Mouse (Mus musculus): Measurements from ENCODE around the gene Tmem86b. TPM values are rescaled to one million over a fixed set of nuclear protein-coding genes. Genes with fewer than 3 reads are reported as not detected.
"Not testable (repeated sequence)": the region's sequence is repeated elsewhere in the genome, so short reads cannot be mapped to it uniquely, and the experiment has no call there.

Gene Tmem86b
- polyA plus RNA-seq, 1 experiment from 2014 or later: 1.2 TPM

DNA sequence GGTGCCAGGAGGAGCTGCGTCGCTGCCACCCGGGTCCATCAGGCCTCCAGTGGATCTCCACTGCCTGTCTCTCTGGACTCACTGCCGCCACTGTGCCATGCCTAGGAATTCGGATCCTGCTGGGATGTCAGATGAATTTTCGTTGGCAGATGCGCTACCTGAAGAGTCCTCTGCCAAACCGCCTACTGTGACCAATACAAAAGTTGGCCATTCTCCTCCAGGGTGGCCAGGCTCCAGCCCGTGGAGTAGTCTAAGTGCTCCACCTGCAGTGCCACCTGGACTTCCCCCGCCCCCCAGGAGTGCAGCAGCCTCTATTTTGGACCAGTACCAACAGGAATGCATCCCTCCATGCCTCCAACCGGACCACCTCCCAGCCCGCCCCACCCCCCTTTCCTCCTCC is 19.7 kb downstream of the Tmem86b start:
- Histone ChIP-seq H3K36me3 (ENCODE audit: insufficient read depth, low read length) (no peaks in the 10 kb centered on the region), H3K27me3 (ENCODE audit: insufficient read depth, low read length) (no peaks in the 10 kb centered on the region), H3K9me3 (ENCODE audit: low read length) (no peaks in the 10 kb centered on the region), H3K4me3 (ENCODE audit: low read length) (no peak overlapping the region), H3K9ac (replicated peaks; ENCODE audit: low read length) (no peak overlapping the region), H3K27ac (ENCODE audit: low read length) (no peak overlapping the region), H3K4me2 (replicated peaks; ENCODE audit: low read depth, low read length) (no peak overlapping the region), H3K4me1 (ENCODE audit: insufficient read depth, low read length) (no peaks in the 10 kb centered on the region)
- no peak for ATAC-seq (ENCODE audit: low FRiP score, low TSS enrichment)
- 82% methylated on average over 12 of the region's 12 CpGs for WGBS

GRCm38 (mm10) chr7:4608002-4608401 is 23.2 kb downstream of the Tmem86b start:
- Histone ChIP-seq H3K4me3 (ENCODE audit: low read length) (no peak overlapping the region), H3K36me3 (ENCODE audit: insufficient read depth, low read length) (no peaks in the 10 kb centered on the region), H3K27me3 (ENCODE audit: insufficient read depth, low read length) (no peaks in the 10 kb centered on the region), H3K4me1 (ENCODE audit: insufficient read depth, low read length) (no peaks in the 10 kb centered on the region), H3K4me2 (replicated peaks; ENCODE audit: low read depth, low read length) (no peak overlapping the region), H3K9ac (replicated peaks; ENCODE audit: low read length) (no peak overlapping the region), H3K27ac (ENCODE audit: low read length) (no peak overlapping the region), H3K9me3 (ENCODE audit: low read length) (no peaks in the 10 kb centered on the region)
- ATAC-seq (ENCODE audit: low FRiP score, low TSS enrichment): no peak
- WGBS: 58% methylated on average over 5 of the region's 5 CpGs

DNA sequence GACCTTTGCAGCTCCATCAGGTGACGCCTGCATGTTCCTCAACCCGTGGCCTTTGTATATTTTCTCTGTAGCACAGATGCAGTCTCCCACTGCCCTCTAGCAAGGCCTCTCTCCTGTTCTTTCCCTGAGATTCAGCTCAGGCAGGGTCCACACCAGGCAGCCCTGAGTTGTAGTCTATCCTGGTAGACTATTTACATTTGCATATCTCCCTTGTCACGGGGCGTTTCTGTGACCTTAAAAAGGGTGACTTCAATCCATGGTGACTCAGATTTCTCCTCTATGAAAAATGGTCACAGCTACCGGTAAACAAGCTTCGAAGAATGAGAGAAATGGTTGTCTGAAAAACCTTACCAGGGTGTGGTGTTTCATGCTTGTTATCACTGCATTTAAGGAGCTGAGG is 27.3 kb downstream of the Tmem86b start, which contains the start of gene Ptprh:
Ptprh (minus strand) TSS at position 169 of the 400 bp plus-strand sequence.
- WGBS: 77% methylated on average over 6 of the region's 6 CpGs
- H3K27me3 ChIP-seq (ENCODE audit: insufficient read depth, low read length): no peaks in the 10 kb centered on the region
- H3K9me3 ChIP-seq (ENCODE audit: low read length): no peaks in the 10 kb centered on the region
- H3K4me2 ChIP-seq (replicated peaks; ENCODE audit: low read depth, low read length): no peak within 1 kb of the TSS
- H3K27ac ChIP-seq (ENCODE audit: low read length): no peak within 1 kb of the TSS
- H3K9ac ChIP-seq (replicated peaks; ENCODE audit: low read length): no peak within 1 kb of the TSS
- H3K36me3 ChIP-seq (ENCODE audit: insufficient read depth, low read length): no peaks in the 10 kb centered on the region
- no peak within 1 kb of the TSS for H3K4me3 ChIP-seq (ENCODE audit: low read length)
- ATAC-seq (ENCODE audit: low FRiP score, low TSS enrichment): no peak
- H3K4me1 ChIP-seq (ENCODE audit: insufficient read depth, low read length): no peaks in the 10 kb centered on the region

- H3K27ac ChIP-seq (ENCODE audit: low read length): no peak overlapping the region
Measured at GRCm38 (mm10) chr7:4602969-4603368, 28.3 kb downstream of the Tmem86b start.

DNA sequence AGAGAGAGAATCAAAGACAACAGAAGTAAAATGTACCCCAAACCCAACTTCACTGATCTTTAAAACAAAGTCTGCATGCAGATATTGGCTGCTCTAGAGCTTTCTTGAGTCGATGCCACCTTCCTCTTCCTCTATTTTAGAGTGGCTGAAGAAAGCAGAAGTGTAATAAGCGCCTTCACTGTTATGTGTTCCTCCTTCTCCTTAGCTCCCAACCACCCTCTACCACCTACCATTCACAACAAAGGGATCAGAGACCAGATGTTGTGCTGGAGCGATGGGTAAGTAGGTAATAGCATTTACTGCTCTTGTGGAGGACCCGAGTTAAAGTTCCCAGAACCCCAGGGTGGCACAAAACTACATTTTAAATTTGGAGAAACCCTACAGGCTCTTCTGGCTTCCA is 34.2 kb downstream of the Tmem86b start:
- WGBS: 72% methylated on average over 4 of the region's 4 CpGs
- H3K4me1 ChIP-seq (ENCODE audit: insufficient read depth, low read length); H3K27me3 ChIP-seq (ENCODE audit: insufficient read depth, low read length); H3K4me2 ChIP-seq (replicated peaks; ENCODE audit: low read depth, low read length); H3K27ac ChIP-seq (ENCODE audit: low read length); H3K36me3 ChIP-seq (ENCODE audit: insufficient read depth, low read length); H3K9me3 ChIP-seq (ENCODE audit: low read length); ATAC-seq (ENCODE audit: low FRiP score, low TSS enrichment); H3K9ac ChIP-seq (replicated peaks; ENCODE audit: low read length); H3K4me3 ChIP-seq (ENCODE audit: low read length): not testable (repeated sequence)

More at GRCm38 (mm10) chr7:4602969-4603368, 28.3 kb downstream of the Tmem86b start:
- Histone ChIP-seq H3K4me3 (ENCODE audit: low read length) (no peak overlapping the region), H3K27me3 (ENCODE audit: insufficient read depth, low read length) (no peaks in the 10 kb centered on the region), H3K9ac (replicated peaks; ENCODE audit: low read length) (no peak overlapping the region), H3K4me2 (replicated peaks; ENCODE audit: low read depth, low read length) (no peak overlapping the region), H3K36me3 (ENCODE audit: insufficient read depth, low read length) (no peaks in the 10 kb centered on the region), H3K4me1 (ENCODE audit: insufficient read depth, low read length) (no peaks in the 10 kb centered on the region), H3K9me3 (ENCODE audit: low read length) (no peaks in the 10 kb centered on the region)
- WGBS: 79% methylated on average over 6 of the region's 6 CpGs
- no peak for ATAC-seq (ENCODE audit: low FRiP score, low TSS enrichment)

DNA sequence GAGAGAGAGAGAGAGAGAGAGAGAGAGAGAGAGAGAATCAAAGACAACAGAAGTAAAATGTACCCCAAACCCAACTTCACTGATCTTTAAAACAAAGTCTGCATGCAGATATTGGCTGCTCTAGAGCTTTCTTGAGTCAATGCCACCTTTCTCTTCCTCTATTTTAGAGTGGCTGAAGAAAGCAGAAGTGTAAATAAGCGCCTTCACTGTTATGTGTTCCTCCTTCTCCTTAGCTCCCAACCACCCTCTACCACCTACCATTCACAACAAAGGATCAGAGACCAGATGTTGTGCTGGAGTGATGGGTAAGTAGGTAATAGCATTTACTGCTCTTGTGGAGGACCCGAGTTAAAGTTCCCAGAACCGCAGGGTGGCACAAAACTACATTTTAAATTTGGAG is 49.7 kb downstream of the Tmem86b start:
- H3K27me3 ChIP-seq (ENCODE audit: insufficient read depth, low read length); H3K9ac ChIP-seq (replicated peaks; ENCODE audit: low read length); H3K4me3 ChIP-seq (ENCODE audit: low read length); H3K4me1 ChIP-seq (ENCODE audit: insufficient read depth, low read length); H3K9me3 ChIP-seq (ENCODE audit: low read length); H3K36me3 ChIP-seq (ENCODE audit: insufficient read depth, low read length); H3K4me2 ChIP-seq (replicated peaks; ENCODE audit: low read depth, low read length); H3K27ac ChIP-seq (ENCODE audit: low read length); ATAC-seq (ENCODE audit: low FRiP score, low TSS enrichment): not testable (repeated sequence)
- 82% methylated on average over 3 of the region's 3 CpGs for WGBS

Small RNA genes within 50 kb of the gene (microRNA-seq; reads per million reads assigned to microRNA genes)
- not detected for gene Gm23577

Other genes starting within 250 kb of the Tmem86b start
- gene Gp6, start 233.7 kb downstream of the Tmem86b start, polyA plus RNA-seq (2015; fragmentation: Nextera tagmentation; extraction: Ambion mirVana): 0.39 TPM in 1 of 2 replicates, not detected in the other
- gene Rdh13, start 185.8 kb downstream of the Tmem86b start, polyA plus RNA-seq (2015; fragmentation: Nextera tagmentation; extraction: Ambion mirVana): 34.4 and 34.5 TPM in 2 replicates
- 8.8 and 10.1 TPM in 2 replicates for gene Eps8l1, start 170.7 kb downstream of the Tmem86b start, polyA plus RNA-seq (2015; fragmentation: Nextera tagmentation; extraction: Ambion mirVana)
- gene Ppp1r12c, start 129.7 kb downstream of the Tmem86b start, polyA plus RNA-seq (2015; fragmentation: Nextera tagmentation; extraction: Ambion mirVana): 22.1 and 31.6 TPM in 2 replicates
- gene Tnnt1, start 115.0 kb downstream of the Tmem86b start, polyA plus RNA-seq (2015; fragmentation: Nextera tagmentation; extraction: Ambion mirVana): 20.9 and 21.6 TPM in 2 replicates
- gene Tnni3, start 107.2 kb downstream of the Tmem86b start, polyA plus RNA-seq (2015; fragmentation: Nextera tagmentation; extraction: Ambion mirVana): 5.8 and 6.1 TPM in 2 replicates
- 3.3 and 3.5 TPM in 2 replicates for gene Dnaaf3, start 99.0 kb downstream of the Tmem86b start, polyA plus RNA-seq (2015; fragmentation: Nextera tagmentation; extraction: Ambion mirVana)
- gene Syt5, start 83.9 kb downstream of the Tmem86b start, polyA plus RNA-seq (2015; fragmentation: Nextera tagmentation; extraction: Ambion mirVana): 5.3 and 6.6 TPM in 2 replicates
- gene Ptprh, start 27.4 kb downstream of the Tmem86b start, polyA plus RNA-seq (2015; fragmentation: Nextera tagmentation; extraction: Ambion mirVana): not detected in 2 replicates
- 3.2 and 5.2 TPM in 2 replicates for gene Ppp6r1, start 27.6 kb upstream of the Tmem86b start, polyA plus RNA-seq (2015; fragmentation: Nextera tagmentation; extraction: Ambion mirVana)
- gene Hspbp1, start 53.6 kb upstream of the Tmem86b start, polyA plus RNA-seq (2015; fragmentation: Nextera tagmentation; extraction: Ambion mirVana): 114 and 118 TPM in 2 replicates
- 1.2 and 1.3 TPM in 2 replicates for gene Brsk1, start 59.2 kb upstream of the Tmem86b start, polyA plus RNA-seq (2015; fragmentation: Nextera tagmentation; extraction: Ambion mirVana)
- gene Tmem150b, start 93.8 kb upstream of the Tmem86b start, polyA plus RNA-seq (2015; fragmentation: Nextera tagmentation; extraction: Ambion mirVana): 0.07 and 0.08 TPM in 2 replicates
- gene Kmt5c, start 108.7 kb upstream of the Tmem86b start, polyA plus RNA-seq (2015; fragmentation: Nextera tagmentation; extraction: Ambion mirVana): 99.3 and 104 TPM in 2 replicates
- gene Cox6b2, start 121.7 kb upstream of the Tmem86b start, polyA plus RNA-seq (2015; fragmentation: Nextera tagmentation; extraction: Ambion mirVana): 71.2 and 71.4 TPM in 2 replicates
- not detected in 2 replicates for gene Fam71e2, start 139.9 kb upstream of the Tmem86b start, polyA plus RNA-seq (2015; fragmentation: Nextera tagmentation; extraction: Ambion mirVana)
- gene Il11, start 151.4 kb upstream of the Tmem86b start, polyA plus RNA-seq (2015; fragmentation: Nextera tagmentation; extraction: Ambion mirVana): 0.17 and 0.42 TPM in 2 replicates
- gene Tmem190, start 151.5 kb upstream of the Tmem86b start, polyA plus RNA-seq (2015; fragmentation: Nextera tagmentation; extraction: Ambion mirVana): 0.57 and 0.97 TPM in 2 replicates
- gene Tmem238, start 158.2 kb upstream of the Tmem86b start, polyA plus RNA-seq (2015; fragmentation: Nextera tagmentation; extraction: Ambion mirVana): 12.5 and 14.3 TPM in 2 replicates
- 315 and 357 TPM in 2 replicates for gene Rpl28, start 161.5 kb upstream of the Tmem86b start, polyA plus RNA-seq (2015; fragmentation: Nextera tagmentation; extraction: Ambion mirVana)
- 355 and 360 TPM in 2 replicates for gene Ube2s, start 181.2 kb upstream of the Tmem86b start, polyA plus RNA-seq (2015; fragmentation: Nextera tagmentation; extraction: Ambion mirVana)
- gene Shisa7, start 213.3 kb upstream of the Tmem86b start, polyA plus RNA-seq (2015; fragmentation: Nextera tagmentation; extraction: Ambion mirVana): 0.84 and 1.1 TPM in 2 replicates
- 9.2 and 9.7 TPM in 2 replicates for gene Isoc2b, start 238.8 kb upstream of the Tmem86b start, polyA plus RNA-seq (2015; fragmentation: Nextera tagmentation; extraction: Ambion mirVana)
- 1.2 and 1.4 TPM in 2 replicates for gene Isoc2a, start 245.7 kb upstream of the Tmem86b start, polyA plus RNA-seq (2015; fragmentation: Nextera tagmentation; extraction: Ambion mirVana)

Measured in kidney, embryonic 16.5 days (tissue).